Mouse (Mus musculus) lung, embryonic 14.5 days (tissue): ENCODE measurements around the gene Nog. TPM values are rescaled to one million over a fixed set of nuclear protein-coding genes. Genes with fewer than 3 reads are reported as not detected.

Experiments
- ATAC-seq: fragments of 200-750 bp; cut with Nextera tagmentation; 2 replicates; pipeline ENCODE4 v1.8.0; 2017; ENCODE audit warnings: mild to moderate bottlenecking, moderate TSS enrichment, moderate library complexity; ENCODE audit not compliant: insufficient read depth
- DNase-seq: peaks from one replicate; pipeline ENCODE4 v3.0.0-alpha.2; 2015
- H3K27ac ChIP-seq: fragments of 300-500 bp; sonication (generic); 2 replicates; pipeline ENCODE4 v1.5.1; 2014; ENCODE audit warnings: low read depth, mild to moderate bottlenecking, moderate library complexity
- H3K27me3 ChIP-seq: fragments of 300-500 bp; sonication (generic); 2 replicates; pipeline ENCODE4 v1.6.1; 2014; ENCODE audit warnings: low read length, control low read depth; ENCODE audit not compliant: insufficient read depth
- H3K36me3 ChIP-seq: fragments of 300-500 bp; sonication (generic); 2 replicates; pipeline ENCODE4 v1.6.1; 2014; ENCODE audit warnings: control low read depth; ENCODE audit not compliant: insufficient read depth
- H3K4me1 ChIP-seq: fragments of 300-500 bp; sonication (generic); 2 replicates; pipeline ENCODE4 v1.6.1; 2014; ENCODE audit warnings: antibody characterized with exemption, control low read depth; ENCODE audit not compliant: insufficient read depth
- H3K4me2 ChIP-seq: fragments of 300-500 bp; sonication (generic); 2 replicates; pipeline ENCODE4 v1.6.1; 2014; ENCODE audit warnings: mild to moderate bottlenecking
- H3K4me3 ChIP-seq: fragments of 300-500 bp; sonication (generic); 2 replicates; pipeline ENCODE4 v1.5.1; 2014; ENCODE audit warnings: low read depth, low read length
- H3K9ac ChIP-seq: fragments of 300-500 bp; sonication (generic); 2 replicates; pipeline ENCODE4 v1.6.1; 2014
- H3K9me3 ChIP-seq: fragments of 300-500 bp; sonication (generic); 2 replicates; pipeline ENCODE4 v1.6.1; 2016; ENCODE audit warnings: low read depth, low read length, control low read depth
- CTCF ChIP-seq: IDR thresholded peaks from 2 replicates; pipeline ENCODE4 v1.5.1; 2016; ENCODE audit warnings: antibody characterized with exemption, low read depth
- WGBS: fragments of 180-500 bp; shearing (Covaris S2); extraction: QIAGEN DNeasy Blood & Tissue Kit; methylation state at CpG from one replicate; pipeline ENCODE4 v1.1.7; 2014; 5-methylcytosine and 5-hydroxymethylcytosine counted together
- polyA plus RNA-seq: library from polyadenylated mRNA; unstranded; fragments of >200 nt; fragmentation: Nextera tagmentation; extraction: Ambion mirVana; gene quantifications from 2 replicates; pipeline ENCODE4 v1.2.1, GENCODE M21; 2014

The Nog gene
- polyA plus RNA-seq, 1 experiment from 2014 or later: 2.8 TPM

GRCm38 (mm10) chr11:89267520-89267919 lies 34.6 kb downstream of the Nog start:
- Histone ChIP-seq H3K9me3 (no peaks in the 10 kb centered on the region), H3K4me1 (no peaks in the 10 kb centered on the region; the same call in 1 of the 2 replicates), H3K27me3 (no peaks in the 10 kb centered on the region), H3K36me3 (no peaks in the 10 kb centered on the region), H3K27ac (no peak overlapping the region), H3K4me3 (no peak overlapping the region), H3K4me2 (no peak overlapping the region), H3K9ac (no peak overlapping the region)
- no peak for TF ChIP-seq CTCF
- WGBS: 94% methylated on average over 3 of the region's 3 CpGs
- no peak for DNase-seq
- ATAC-seq: no peak

GRCm38 (mm10) chr11:89265080-89265479 lies 37.1 kb downstream of the Nog start:
- Histone ChIP-seq H3K4me2 (no peak overlapping the region), H3K27ac (no peak overlapping the region), H3K27me3 (no peaks in the 10 kb centered on the region), H3K36me3 (no peaks in the 10 kb centered on the region), H3K9me3 (no peaks in the 10 kb centered on the region), H3K9ac (no peak overlapping the region), H3K4me1 (no peaks in the 10 kb centered on the region; the same call in 1 of the 2 replicates), H3K4me3 (no peak overlapping the region)
- ATAC-seq (no peak), DNase-seq (peak; percentile 6)
- TF ChIP-seq CTCF: no peak
- WGBS: 31% methylated on average over 4 of the region's 4 CpGs

GRCm38 (mm10) chr11:89259338-89259915 lies 42.7 kb downstream of the Nog start:
- Histone ChIP-seq H3K36me3 (no peaks in the 10 kb centered on the region), H3K4me2 (no peak overlapping the region), H3K27me3 (no peaks in the 10 kb centered on the region), H3K4me1 (no peaks in the 10 kb centered on the region; the same call in 1 of the 2 replicates), H3K9ac (no peak overlapping the region), H3K9me3 (no peaks in the 10 kb centered on the region), H3K4me3 (no peak overlapping the region), H3K27ac (no peak overlapping the region)
- DNase-seq: no peak
- TF ChIP-seq CTCF: no peak
- no peak for ATAC-seq
- 84% methylated on average over 7 of the region's 7 CpGs for WGBS

GRCm38 (mm10) chr11:89257893-89258292 lies 44.2 kb downstream of the Nog start:
- TF ChIP-seq CTCF: peak; percentile 17; the same call in 1 of the 2 replicates
- H3K4me2 ChIP-seq: no peak overlapping the region
- H3K9ac ChIP-seq: no peak overlapping the region
- H3K27ac ChIP-seq: no peak overlapping the region
- no peaks in the 10 kb centered on the region for H3K4me1 ChIP-seq
- no peaks in the 10 kb centered on the region for H3K27me3 ChIP-seq
- no peaks in the 10 kb centered on the region for H3K36me3 ChIP-seq
- H3K9me3 ChIP-seq: no peaks in the 10 kb centered on the region
- no peak for DNase-seq
- 50% methylated on average over 2 of the region's 2 CpGs for WGBS
- no peak for ATAC-seq
- H3K4me3 ChIP-seq: no peak overlapping the region

GRCm38 (mm10) chr11:89253973-89254372 lies 48.2 kb downstream of the Nog start:
- H3K4me1 ChIP-seq: no peaks in the 10 kb centered on the region
- H3K27ac ChIP-seq: no peak overlapping the region
- no peak overlapping the region for H3K4me3 ChIP-seq
- H3K9me3 ChIP-seq: no peaks in the 10 kb centered on the region
- ATAC-seq (no peak), DNase-seq (no peak)
- no peaks in the 10 kb centered on the region for H3K36me3 ChIP-seq
- no peak for TF ChIP-seq CTCF
- no peaks in the 10 kb centered on the region for H3K27me3 ChIP-seq
- WGBS: 85% methylated on average over 13 of the region's 13 CpGs
- no peak overlapping the region for H3K9ac ChIP-seq
- no peak overlapping the region for H3K4me2 ChIP-seq

Other genes starting within 250 kb of the Nog start
- 5.5 and 5.8 TPM in 2 replicates for gene Dgke, start 235.5 kb downstream of the Nog start, polyA plus RNA-seq
- gene Gm525, start 228.5 kb downstream of the Nog start, polyA plus RNA-seq: 0.38 TPM in 1 of 2 replicates, not detected in the other